8 mouse cellular contexts compared by ENCODE assay signal in the genomic region with DNA sequence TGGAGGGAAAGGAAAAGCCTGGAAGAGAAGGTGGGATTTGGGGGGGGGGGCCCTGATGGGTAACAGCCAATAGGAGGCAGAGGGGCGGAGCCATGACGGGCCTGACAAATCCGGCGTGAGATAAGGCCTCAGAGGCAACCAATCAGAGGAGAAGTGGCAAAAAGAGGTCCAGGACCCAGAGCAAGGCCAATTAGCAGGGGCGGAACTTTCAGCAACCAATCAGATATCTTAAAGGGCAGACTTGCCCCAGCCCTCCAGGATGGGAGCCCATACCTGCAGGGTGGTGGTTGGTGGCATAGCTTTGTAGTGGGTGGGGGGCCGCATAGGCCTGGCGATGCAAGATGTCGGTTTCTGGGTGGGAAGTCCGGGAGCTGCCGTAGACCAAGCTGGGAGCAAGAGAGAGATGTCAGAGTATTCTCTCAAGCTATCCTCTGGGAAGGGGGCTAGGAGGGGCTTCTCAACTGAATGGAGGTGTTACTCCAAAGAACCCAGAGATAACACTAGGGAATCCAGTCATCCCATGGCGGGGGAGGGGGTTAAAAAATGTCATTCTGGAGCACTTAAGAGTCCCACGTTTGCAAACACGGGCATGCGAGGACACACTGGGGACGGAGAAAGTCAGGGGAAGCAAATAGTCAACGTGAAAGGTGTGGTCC. TPM values are rescaled to one million over a fixed set of nuclear protein-coding genes. Genes with fewer than 3 reads are reported as not detected.
A peak's percentile ranks its signal among the peaks of the same experiment; 100 is the strongest.
DNase-seq lines count a peak whose midpoint lies in the region; ATAC-seq and TF ChIP-seq lines count a peak whose summit lies in the region.

No protein-coding gene starts in this region.

- peaks cover 28% of the 10 kb centered on the region for H3K36me3 ChIP-seq in C2C12 (ENCODE audit: control insufficient read depth, insufficient read depth)
- peaks cover 46% of the 10 kb centered on the region for H3K36me3 ChIP-seq in embryonic facial prominence, embryonic 12.5 days
- no peaks in the 10 kb centered on the region for H3K36me3 ChIP-seq in heart, adult 2 months (ENCODE audit: control insufficient read depth, insufficient read depth, low read length)
- no peaks in the 10 kb centered on the region for H3K36me3 ChIP-seq in kidney, adult 2 months (ENCODE audit: control insufficient read depth, insufficient read depth, low read length)
- peaks cover 47% of the 10 kb centered on the region for H3K36me3 ChIP-seq in limb, embryonic 14.5 days (ENCODE audit: control insufficient read depth, insufficient read depth, low read length)
- peaks cover 42% of the 10 kb centered on the region for H3K36me3 ChIP-seq in midbrain, postnatal 0 days (ENCODE audit: insufficient read depth, low read length)

- H3ac ChIP-seq in C2C12 (ENCODE audit: control insufficient read depth, insufficient read length, low read depth), result peak overlapping the region; percentile 92

- H3K27ac ChIP-seq in embryonic facial prominence, embryonic 12.5 days, result peak overlapping the region; percentile 100
- H3K27ac ChIP-seq in heart, adult 2 months, result no peak overlapping the region; the same call in 1 of the 2 replicates
- H3K27ac ChIP-seq in kidney, adult 2 months (ENCODE audit: insufficient read depth, low read depth, low read length), result no peak overlapping the region
- H3K27ac ChIP-seq in limb, embryonic 14.5 days (replicated peaks; ENCODE audit: low read depth, low read length), result peak overlapping the region; percentile 98
- H3K27ac ChIP-seq in midbrain, postnatal 0 days (ENCODE audit: low read depth, low read length), result peak overlapping the region; percentile 99

- peaks cover 47% of the 10 kb centered on the region for H3K79me2 ChIP-seq in C2C12 (ENCODE audit: control insufficient read depth, insufficient read depth)
- peaks cover 6% of the 10 kb centered on the region for H3K79me2 ChIP-seq in heart, adult 2 months (replicated peaks; ENCODE audit: control insufficient read depth, insufficient read depth, low read length)

- WGBS in embryonic facial prominence, embryonic 12.5 days, result 3% methylated on average over 16 of the region's 16 CpGs
- WGBS in heart, adult 2 months, result 24% methylated on average over 16 of the region's 16 CpGs
- 33% methylated on average over 16 of the region's 16 CpGs for WGBS in kidney, adult 2 months
- WGBS in limb, embryonic 14.5 days, result 2% methylated on average over 16 of the region's 16 CpGs
- 6% methylated on average over 16 of the region's 16 CpGs for WGBS in midbrain, postnatal 0 days

- no peaks in the 10 kb centered on the region for H3K9me3 ChIP-seq in embryonic facial prominence, embryonic 12.5 days
- H3K9me3 ChIP-seq in limb, embryonic 14.5 days (ENCODE audit: control insufficient read depth, low read length), result no peaks in the 10 kb centered on the region
- H3K9me3 ChIP-seq in midbrain, postnatal 0 days (ENCODE audit: low read length), result no peaks in the 10 kb centered on the region

- intact Hi-C loops in heart, adult 2 months (cut with DNase I), result loop anchor here (2.0 to 5.0 kb wide), 2 partner anchors 20 to 64 kb away; a partner anchor contains a TSS

- peak; percentile 75 for DNase-seq in adrenal gland, postnatal 25 days
- DNase-seq in heart, adult 2 months, result peak; percentile 60 to 72
- DNase-seq in kidney, adult 2 months, result peak; percentile 79
- peak; percentile 94 for DNase-seq in limb, embryonic 14.5 days (ENCODE audit: low spot score)
- peak; percentile 97 for DNase-seq in midbrain, postnatal 0 days (ENCODE audit: low spot score)
- DNase-seq in testis, postnatal 10 days (ENCODE audit: low spot score), result peak; percentile 89

- H3K4me1 ChIP-seq in embryonic facial prominence, embryonic 12.5 days, result peaks cover 25% of the 10 kb centered on the region; the same call in 1 of the 2 replicates
- H3K4me1 ChIP-seq in heart, adult 2 months (ENCODE audit: control insufficient read depth, insufficient read depth, low read length), result peaks cover 5% of the 10 kb centered on the region
- peaks cover 8% of the 10 kb centered on the region; the same call in 1 of the 2 replicates for H3K4me1 ChIP-seq in kidney, adult 2 months (ENCODE audit: control insufficient read depth, insufficient read depth, low read length)
- peaks cover 7% of the 10 kb centered on the region; the same call in 1 of the 2 replicates for H3K4me1 ChIP-seq in limb, embryonic 14.5 days (ENCODE audit: control insufficient read depth, insufficient read depth, low read length)
- peaks cover 4% of the 10 kb centered on the region; the same call in 1 of the 2 replicates for H3K4me1 ChIP-seq in midbrain, postnatal 0 days (ENCODE audit: insufficient read depth, low read length)

- H3K4me3 ChIP-seq in C2C12 (ENCODE audit: insufficient read depth, poor library complexity, severe bottlenecking), result peak overlapping the region; percentile 60
- peak overlapping the region; percentile 78 for H3K4me3 ChIP-seq in embryonic facial prominence, embryonic 12.5 days
- peak overlapping the region; percentile 89; the same call in 1 of the 2 replicates for H3K4me3 ChIP-seq in heart, adult 2 months
- no peak overlapping the region; the same call in 1 of the 2 replicates for H3K4me3 ChIP-seq in kidney, adult 2 months (ENCODE audit: insufficient read depth, low read depth, low read length)
- H3K4me3 ChIP-seq in limb, embryonic 14.5 days (replicated peaks; ENCODE audit: low read length), result peak overlapping the region; percentile 92
- peak overlapping the region; percentile 81 for H3K4me3 ChIP-seq in midbrain, postnatal 0 days (ENCODE audit: low read depth, low read length)

- H3K79me3 ChIP-seq in C2C12 (ENCODE audit: low read depth), result peaks cover 21% of the 10 kb centered on the region

- no peak for TF ChIP-seq EP300 in heart, adult 2 months (IDR thresholded peaks at IDR 0.05; ENCODE audit: insufficient read depth, low read depth, low read length)

- no peak for TF ChIP-seq POLR2A in heart, adult 2 months (IDR thresholded peaks at IDR 0.05; ENCODE audit: insufficient read depth, low read depth, low read length)
- no peak for TF ChIP-seq POLR2A in kidney, adult 2 months (IDR thresholded peaks at IDR 0.05; ENCODE audit: low read depth, low read length)
- no peak for TF ChIP-seq POLR2A in limb, embryonic 14.5 days (IDR thresholded peaks at IDR 0.05; ENCODE audit: borderline replicate concordance, extremely low read depth, insufficient read depth, insufficient read length)

- H3K9ac ChIP-seq in embryonic facial prominence, embryonic 12.5 days, result peak overlapping the region; percentile 94
- H3K9ac ChIP-seq in heart, adult 2 months (ENCODE audit: low read depth, low read length), result peak overlapping the region; percentile 7; the same call in 1 of the 2 replicates
- H3K9ac ChIP-seq in limb, embryonic 14.5 days (ENCODE audit: low read depth, low read length, severe bottlenecking), result peak overlapping the region; percentile 90; the same call in 1 of the 2 replicates
- H3K9ac ChIP-seq in midbrain, postnatal 0 days (replicated peaks; ENCODE audit: low read length, poor library complexity, severe bottlenecking), result peak overlapping the region; percentile 96

- ATAC-seq in embryonic facial prominence, embryonic 12.5 days (ENCODE audit: insufficient number of reproducible peaks, insufficient read depth, low FRiP score, low TSS enrichment), result peak; percentile 8; the same call in 1 of the 2 replicates
- ATAC-seq in limb, embryonic 14.5 days (ENCODE audit: low FRiP score, low read depth), result peak; percentile 48
- peak; percentile 66 for ATAC-seq in midbrain, postnatal 0 days (ENCODE audit: low FRiP score)

- peak overlapping the region; percentile 88 for H3K4me2 ChIP-seq in embryonic facial prominence, embryonic 12.5 days (replicated peaks)
- H3K4me2 ChIP-seq in limb, embryonic 14.5 days (replicated peaks; ENCODE audit: low read depth, low read length, severe bottlenecking), result peak overlapping the region; percentile 96
- peak overlapping the region; percentile 93 for H3K4me2 ChIP-seq in midbrain, postnatal 0 days (ENCODE audit: low read depth, low read length, poor library complexity, severe bottlenecking)

- H3K27me3 ChIP-seq in C2C12 (ENCODE audit: control insufficient read depth, insufficient read depth, insufficient read length), result no peaks in the 10 kb centered on the region
- no peaks in the 10 kb centered on the region for H3K27me3 ChIP-seq in embryonic facial prominence, embryonic 12.5 days
- no peaks in the 10 kb centered on the region for H3K27me3 ChIP-seq in heart, adult 2 months (ENCODE audit: control insufficient read depth, insufficient read depth, low read length)
- H3K27me3 ChIP-seq in kidney, adult 2 months (replicated peaks; ENCODE audit: control insufficient read depth, insufficient read depth, low read length), result no peaks in the 10 kb centered on the region
- H3K27me3 ChIP-seq in limb, embryonic 14.5 days (ENCODE audit: control insufficient read depth, insufficient read depth, low read length), result no peaks in the 10 kb centered on the region
- no peaks in the 10 kb centered on the region for H3K27me3 ChIP-seq in midbrain, postnatal 0 days (ENCODE audit: insufficient read depth, low read length)

- TF ChIP-seq CTCF in C2C12 (IDR thresholded peaks at IDR 0.05; ENCODE audit: control insufficient read depth, insufficient read depth, insufficient read length), result no peak
- TF ChIP-seq CTCF in heart, adult 2 months (IDR thresholded peaks at IDR 0.05), result no peak
- no peak for TF ChIP-seq CTCF in kidney, adult 2 months (conservative IDR thresholded peaks at IDR 0.05; ENCODE audit: insufficient read depth, insufficient read length, low read depth, low read length)
- TF ChIP-seq CTCF in midbrain, postnatal 0 days (IDR thresholded peaks at IDR 0.05), result no peak

RNA-seq across cellular contexts. Expression of a gene that starts 1.6 kb away (rescaled TPM):
- 14.2 TPM for polyA plus RNA-seq in C2C12 (2012; fragmentation: generic; extraction: Trizol)
- 71.1 and 78.5 TPM in 2 replicates for total RNA-seq in adrenal gland, postnatal 25 days (2021)
- 13.7 and 16.8 TPM in 2 replicates for polyA plus RNA-seq in embryonic facial prominence, embryonic 12.5 days (2016; fragmentation: Nextera tagmentation; extraction: Ambion mirVana)
- 10 to 100 TPM; 22.4 to 23.0 TPM for total RNA-seq in heart, adult 2 months (2021)
- polyA plus RNA-seq in heart, adult 2 months (2012; rRNA removed), result 4.9 and 7.1 TPM in 2 replicates
- polyA plus RNA-seq in kidney, adult 2 months (2012; rRNA removed), result 7.1 and 9.1 TPM in 2 replicates
- 25.2 and 26.8 TPM in 2 replicates for polyA plus RNA-seq in limb, embryonic 14.5 days (2012; rRNA removed)
- polyA plus RNA-seq in limb, embryonic 14.5 days (2014; fragmentation: Nextera tagmentation; extraction: Ambion mirVana), result 16.0 and 19.6 TPM in 2 replicates
- 17.4 and 17.9 TPM in 2 replicates for total RNA-seq in midbrain, postnatal 0 days (2014; rRNA removed)
- polyA plus RNA-seq in midbrain, postnatal 0 days (2015; fragmentation: Nextera tagmentation; extraction: Ambion mirVana), result 8.8 and 9.2 TPM in 2 replicates

RNA-seq across cellular contexts. Expression of a gene that starts 11.2 kb away (rescaled TPM):
- polyA plus RNA-seq in C2C12 (2012; fragmentation: generic; extraction: Trizol), result 66.6 TPM
- total RNA-seq in adrenal gland, postnatal 25 days (2021), result 46.5 and 67.2 TPM in 2 replicates
- 63.0 and 64.4 TPM in 2 replicates for polyA plus RNA-seq in embryonic facial prominence, embryonic 12.5 days (2016; fragmentation: Nextera tagmentation; extraction: Ambion mirVana)
- 10 to 100 TPM; 27.0 to 29.3 TPM for total RNA-seq in heart, adult 2 months (2021)
- polyA plus RNA-seq in heart, adult 2 months (2012; rRNA removed), result 41.7 and 43.6 TPM in 2 replicates
- 60.4 and 67.6 TPM in 2 replicates for polyA plus RNA-seq in kidney, adult 2 months (2012; rRNA removed)
- 82.7 and 86.8 TPM in 2 replicates for polyA plus RNA-seq in limb, embryonic 14.5 days (2012; rRNA removed)
- polyA plus RNA-seq in limb, embryonic 14.5 days (2014; fragmentation: Nextera tagmentation; extraction: Ambion mirVana), result 68.1 and 69.6 TPM in 2 replicates
- 68.3 and 79.4 TPM in 2 replicates for total RNA-seq in midbrain, postnatal 0 days (2014; rRNA removed)
- 70.0 and 72.3 TPM in 2 replicates for polyA plus RNA-seq in midbrain, postnatal 0 days (2015; fragmentation: Nextera tagmentation; extraction: Ambion mirVana)

RNA-seq across cellular contexts. Expression of a gene that starts 11.4 kb away (rescaled TPM):
- 14.0 TPM for polyA plus RNA-seq in C2C12 (2012; fragmentation: generic; extraction: Trizol)
- total RNA-seq in adrenal gland, postnatal 25 days (2021), result 19.2 and 21.4 TPM in 2 replicates
- polyA plus RNA-seq in embryonic facial prominence, embryonic 12.5 days (2016; fragmentation: Nextera tagmentation; extraction: Ambion mirVana), result 23.9 and 25.0 TPM in 2 replicates
- 1 to 10 TPM; 5.5 to 6.2 TPM for total RNA-seq in heart, adult 2 months (2021)
- polyA plus RNA-seq in heart, adult 2 months (2012; rRNA removed), result 19.8 and 23.6 TPM in 2 replicates
- polyA plus RNA-seq in kidney, adult 2 months (2012; rRNA removed), result 80.9 and 95.4 TPM in 2 replicates
- polyA plus RNA-seq in limb, embryonic 14.5 days (2012; rRNA removed), result 50.4 and 54.1 TPM in 2 replicates
- polyA plus RNA-seq in limb, embryonic 14.5 days (2014; fragmentation: Nextera tagmentation; extraction: Ambion mirVana), result 18.6 and 21.4 TPM in 2 replicates
- total RNA-seq in midbrain, postnatal 0 days (2014; rRNA removed), result 7.7 and 10.3 TPM in 2 replicates
- polyA plus RNA-seq in midbrain, postnatal 0 days (2015; fragmentation: Nextera tagmentation; extraction: Ambion mirVana), result 13.7 and 15.7 TPM in 2 replicates

RNA-seq across cellular contexts. Expression of a gene that starts 33.3 kb away (rescaled TPM):
- polyA plus RNA-seq in C2C12 (2012; fragmentation: generic; extraction: Trizol), result 56.8 TPM
- 94.0 and 102 TPM in 2 replicates for total RNA-seq in adrenal gland, postnatal 25 days (2021)
- 23.6 and 26.1 TPM in 2 replicates for polyA plus RNA-seq in embryonic facial prominence, embryonic 12.5 days (2016; fragmentation: Nextera tagmentation; extraction: Ambion mirVana)
- total RNA-seq in heart, adult 2 months (2021), result 10 to 100 TPM; 40.9 to 44.3 TPM
- polyA plus RNA-seq in heart, adult 2 months (2012; rRNA removed), result 107 and 114 TPM in 2 replicates
- polyA plus RNA-seq in kidney, adult 2 months (2012; rRNA removed), result 82.3 and 84.1 TPM in 2 replicates
- polyA plus RNA-seq in limb, embryonic 14.5 days (2012; rRNA removed), result 53.8 and 60.9 TPM in 2 replicates
- polyA plus RNA-seq in limb, embryonic 14.5 days (2014; fragmentation: Nextera tagmentation; extraction: Ambion mirVana), result 42.8 and 43.7 TPM in 2 replicates
- 7.3 and 7.9 TPM in 2 replicates for total RNA-seq in midbrain, postnatal 0 days (2014; rRNA removed)
- 11.9 and 14.0 TPM in 2 replicates for polyA plus RNA-seq in midbrain, postnatal 0 days (2015; fragmentation: Nextera tagmentation; extraction: Ambion mirVana)

RNA-seq across cellular contexts. Expression of a gene that starts 34.9 kb away (rescaled TPM):
- 58.4 TPM for polyA plus RNA-seq in C2C12 (2012; fragmentation: generic; extraction: Trizol)
- total RNA-seq in adrenal gland, postnatal 25 days (2021), result 86.4 and 99.4 TPM in 2 replicates
- 43.8 and 47.7 TPM in 2 replicates for polyA plus RNA-seq in embryonic facial prominence, embryonic 12.5 days (2016; fragmentation: Nextera tagmentation; extraction: Ambion mirVana)
- 10 to 100 TPM; 45.5 to 46.6 TPM for total RNA-seq in heart, adult 2 months (2021)
- 33.9 and 36.0 TPM in 2 replicates for polyA plus RNA-seq in heart, adult 2 months (2012; rRNA removed)
- 38.8 and 41.1 TPM in 2 replicates for polyA plus RNA-seq in kidney, adult 2 months (2012; rRNA removed)
- 114 and 135 TPM in 2 replicates for polyA plus RNA-seq in limb, embryonic 14.5 days (2012; rRNA removed)
- polyA plus RNA-seq in limb, embryonic 14.5 days (2014; fragmentation: Nextera tagmentation; extraction: Ambion mirVana), result 50.7 and 58.3 TPM in 2 replicates
- 86.5 and 90.9 TPM in 2 replicates for total RNA-seq in midbrain, postnatal 0 days (2014; rRNA removed)
- polyA plus RNA-seq in midbrain, postnatal 0 days (2015; fragmentation: Nextera tagmentation; extraction: Ambion mirVana), result 49.0 and 53.3 TPM in 2 replicates

Comparison
In these comparisons a context has a peak if more than half of its experiments do, and no peak if none do; other contexts are left out.
1. ATAC-seq: peak in every context shown above with its lines; median percentile 66 in midbrain, postnatal 0 days; 48 in limb, embryonic 14.5 days; 8 in embryonic facial prominence, embryonic 12.5 days.
2. H3K27ac ChIP-seq: peak in embryonic facial prominence, embryonic 12.5 days (single experiment), limb, embryonic 14.5 days (single experiment) and midbrain, postnatal 0 days (single experiment); none in heart, adult 2 months (single experiment) and kidney, adult 2 months (single experiment).
3. H3K9ac ChIP-seq: peak in every context shown above with its lines; median percentile 96 in midbrain, postnatal 0 days; 94 in embryonic facial prominence, embryonic 12.5 days; 90 in limb, embryonic 14.5 days; 7 in heart, adult 2 months.
4. Peak in every context shown above with its lines, with median percentiles within 50 percentile points of each other: DNase-seq and H3K4me2 ChIP-seq.